In the genomic region with DNA sequence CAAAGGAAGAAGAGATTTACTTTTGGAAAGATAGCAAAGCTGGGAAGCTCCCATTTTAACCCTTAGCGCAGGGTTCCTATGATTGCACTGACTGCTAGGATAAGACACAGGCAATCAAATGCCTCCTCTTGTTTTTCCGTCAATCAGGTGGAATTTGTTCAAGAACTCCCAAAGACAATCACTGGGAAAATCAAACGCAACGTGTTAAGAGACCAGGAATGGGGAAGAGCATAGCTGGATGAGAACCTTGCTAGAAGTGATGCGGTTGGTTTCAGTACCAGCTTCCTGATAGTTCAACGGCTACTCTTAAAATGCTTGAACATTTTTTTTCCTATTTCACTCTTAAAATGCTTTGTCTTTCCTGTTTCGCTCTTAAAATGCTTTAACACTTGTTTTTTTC, we compare ENCODE assay signal across 35 mouse cellular contexts. TPM values are rescaled to one million over a fixed set of nuclear protein-coding genes. Genes with fewer than 3 reads are reported as not detected.
"Had no signal": no experiment of that assay in that cellular context is flagged by ENCODE, and none has a peak within 500 bp of the region (broad histone marks: within the 10 kb centered on the region; RNA-seq: fewer than 3 reads in every experiment).

No protein-coding gene starts in this region.

- H3K4me2 ChIP-seq: embryonic facial prominence, embryonic 12.5 days; embryonic facial prominence, embryonic 13.5 days; embryonic facial prominence, embryonic 15.5 days; forebrain, embryonic 12.5 days; forebrain, embryonic 13.5 days; forebrain, embryonic 15.5 days had no signal

- H3K4me1 ChIP-seq: embryonic facial prominence, embryonic 10.5 days; embryonic facial prominence, embryonic 12.5 days; embryonic facial prominence, embryonic 13.5 days; embryonic facial prominence, embryonic 15.5 days; forebrain, embryonic 13.5 days; forebrain, embryonic 15.5 days; heart, embryonic 10.5 days had no signal

- DNase-seq: cerebellum, adult 9-11 months; cerebellum, postnatal 10 days; cerebellum, postnatal 14 days; cerebellum, postnatal 25 days; cerebellum, postnatal 36 days; embryo, embryonic 11 days; forebrain, postnatal 0 days; gastrocnemius, adult 2 months; gastrocnemius, postnatal 10 days; gastrocnemius, postnatal 14 days; gastrocnemius, postnatal 25 days; gastrocnemius, postnatal 36 days; heart, adult 11 months; heart, adult 18-20 months; heart, adult 2 months had no signal

- H3K27me3 ChIP-seq: embryonic facial prominence, embryonic 12.5 days; embryonic facial prominence, embryonic 13.5 days; embryonic facial prominence, embryonic 15.5 days; forebrain, embryonic 12.5 days; forebrain, embryonic 13.5 days; forebrain, embryonic 15.5 days had no signal

- H3K4me3 ChIP-seq: embryonic facial prominence, embryonic 10.5 days; embryonic facial prominence, embryonic 12.5 days; embryonic facial prominence, embryonic 13.5 days; embryonic facial prominence, embryonic 15.5 days; erythroblast, embryonic 14.5 days; forebrain, embryonic 10.5 days; forebrain, embryonic 12.5 days; forebrain, embryonic 13.5 days; forebrain, embryonic 15.5 days; gastrocnemius, adult 2 months; heart, adult 2 months; heart, embryonic 10.5 days had no signal

- H3K27ac ChIP-seq: embryonic facial prominence, embryonic 10.5 days; embryonic facial prominence, embryonic 12.5 days; embryonic facial prominence, embryonic 13.5 days; embryonic facial prominence, embryonic 15.5 days; forebrain, embryonic 10.5 days; forebrain, embryonic 12.5 days; forebrain, embryonic 13.5 days; forebrain, embryonic 15.5 days; gastrocnemius, adult 2 months; heart, adult 2 months; heart, embryonic 10.5 days had no signal

- H3K9ac ChIP-seq: embryonic facial prominence, embryonic 12.5 days; embryonic facial prominence, embryonic 13.5 days; embryonic facial prominence, embryonic 15.5 days; forebrain, embryonic 12.5 days; forebrain, embryonic 13.5 days; forebrain, embryonic 15.5 days; forebrain, postnatal 0 days had no signal

- H3K9me3 ChIP-seq: embryonic facial prominence, embryonic 10.5 days; embryonic facial prominence, embryonic 12.5 days; embryonic facial prominence, embryonic 13.5 days; embryonic facial prominence, embryonic 15.5 days; forebrain, embryonic 10.5 days; forebrain, embryonic 12.5 days; forebrain, embryonic 13.5 days; forebrain, embryonic 15.5 days; heart, embryonic 10.5 days had no signal

RNA-seq across cellular contexts. Expression of gene Acsm4, which starts 24.3 kb away (rescaled TPM):
- total RNA-seq: common myeloid progenitor, adult 5-6 weeks; forebrain, postnatal 0 days; gastrocnemius, adult 18-20 months; gastrocnemius, adult 2 months; gastrocnemius, adult 8-10 months; gastrocnemius, postnatal 10 days; gastrocnemius, postnatal 14 days; gastrocnemius, postnatal 25 days; gastrocnemius, postnatal 36 days; gastrocnemius, postnatal 4 days; granulocyte monocyte progenitor cell, adult 5-6 weeks; heart, adult 18-20 months; heart, adult 2 months; heart, adult 8-10 months had no signal
- polyA plus RNA-seq: erythroblast, embryonic 14.5 days; forebrain, embryonic 13.5 days; forebrain, embryonic 14.5 days; forebrain, embryonic 15.5 days; forebrain, postnatal 0 days; gonadal fat pad, adult 2 months; heart, adult 2 months; heart, embryonic 10.5 days had no signal

RNA-seq across cellular contexts. Expression of gene Acsm3, which starts 46.6 kb away (rescaled TPM):
- total RNA-seq: gastrocnemius, postnatal 14 days; gastrocnemius, postnatal 4 days; granulocyte monocyte progenitor cell, adult 5-6 weeks had no signal
- polyA plus RNA-seq: cortical plate, adult 2 months; embryonic facial prominence, embryonic 10.5 days; erythroblast, embryonic 14.5 days; forebrain, embryonic 14.5 days; forebrain, embryonic 16.5 days; forebrain, postnatal 0 days had no signal
